Mouse (Mus musculus) bone marrow macrophage, adult 2 months (primary cell): Measurements from ENCODE around the gene Ripor3.
A peak's percentile ranks its signal among the peaks of the same experiment; 100 is the strongest.

ENCODE experiments used
- CTCF ChIP-seq: IDR thresholded peaks from 2 replicates; pipeline ENCODE4 v1.5.1; 2012; ENCODE audit warnings: low read depth, mild to moderate bottlenecking, low read length, moderate library complexity
- POLR2A ChIP-seq: IDR thresholded peaks from 2 replicates; pipeline ENCODE4 v1.6.1; 2012; ENCODE audit warnings: mild to moderate bottlenecking, low read depth, low read length, borderline replicate concordance

- peak; percentile 38 for TF ChIP-seq CTCF
- TF ChIP-seq POLR2A: no peak
Observed at GRCm38 (mm10) chr2:168004369-168004768, 6.0 kb downstream of the Ripor3 start.
